Mouse (Mus musculus) forebrain, postnatal 0 days (tissue): ENCODE results near the gene Adcy6. TPM values are rescaled to one million over a fixed set of nuclear protein-coding genes. Genes with fewer than 3 reads are reported as not detected.

Experiments
- ATAC-seq: fragments of 200-750 bp; cut with Nextera tagmentation; 2 replicates; pipeline ENCODE4 v1.8.0; 2017; ENCODE audit warnings: mild to moderate bottlenecking, moderate library complexity
- DNase-seq: peaks from one replicate; pipeline ENCODE4 v3.0.0-alpha.2; 2015
- H3K27ac ChIP-seq: fragments of 300-500 bp; sonication (generic); 2 replicates; pipeline ENCODE4 v1.5.1; 2014; ENCODE audit warnings: low read depth, mild to moderate bottlenecking, antibody characterized with exemption, low read length, moderate library complexity, mixed read lengths
- H3K27me3 ChIP-seq: fragments of 300-500 bp; sonication (generic); 2 replicates; pipeline ENCODE4 v1.6.1; 2014; ENCODE audit warnings: mild to moderate bottlenecking, low read length, mixed read lengths; ENCODE audit not compliant: insufficient read depth
- H3K36me3 ChIP-seq: fragments of 300-500 bp; sonication (generic); 2 replicates; pipeline ENCODE4 v1.6.1; 2014; ENCODE audit warnings: mild to moderate bottlenecking, moderate library complexity; ENCODE audit not compliant: insufficient read depth
- H3K4me1 ChIP-seq: fragments of 300-500 bp; sonication (generic); 2 replicates; pipeline ENCODE4 v1.6.1; 2014; ENCODE audit warnings: antibody characterized with exemption; ENCODE audit not compliant: insufficient read depth
- H3K4me2 ChIP-seq: fragments of 300-500 bp; sonication (generic); 2 replicates; pipeline ENCODE4 v1.6.1; 2014; ENCODE audit warnings: low read depth, mild to moderate bottlenecking, moderate library complexity
- H3K4me3 ChIP-seq: fragments of 300-500 bp; sonication (generic); 2 replicates; pipeline ENCODE4 v1.5.1; 2014; ENCODE audit warnings: low read depth, low read length, mixed read lengths
- H3K9ac ChIP-seq: fragments of 300-500 bp; sonication (generic); 2 replicates; pipeline ENCODE4 v1.6.1; 2014; ENCODE audit warnings: mild to moderate bottlenecking
- H3K9me3 ChIP-seq: fragments of 300-500 bp; sonication (generic); 2 replicates; pipeline ENCODE4 v1.6.1; 2016; ENCODE audit warnings: low read length
- CTCF ChIP-seq: sonication (generic); IDR thresholded peaks from 2 replicates; pipeline ENCODE4 v1.5.1; 2016; ENCODE audit warnings: antibody characterized with exemption, control low read depth, low read depth
- WGBS: fragments of 180-500 bp; shearing (Covaris S2); extraction: QIAGEN DNeasy Blood & Tissue Kit; methylation state at CpG from one replicate; pipeline ENCODE4 v1.1.7; 2014; 5-methylcytosine and 5-hydroxymethylcytosine counted together
- polyA plus RNA-seq: library from polyadenylated mRNA; unstranded; fragments of >200 nt; fragmentation: Nextera tagmentation; extraction: Ambion mirVana; gene quantifications from 2 replicates; pipeline ENCODE4 v1.2.1, GENCODE M21; 2015
- total RNA-seq: library from RNA; depleted of rRNA; stranded (reverse); fragments of >200 nt; gene quantifications from 2 replicates; pipeline ENCODE4 v1.2.3, GENCODE M21; 2014

Gene Adcy6
- total and polyA plus RNA-seq, 2 experiments from 2014 or later: 5.4 to 42.3 TPM

- ATAC-seq (no peak), DNase-seq (no peak)
- no peak for TF ChIP-seq CTCF
Measured at GRCm38 (mm10) chr15:98608058-98608783, 1.7 kb downstream of the Adcy6 start.

GRCm38 (mm10) chr15:98607557-98607956 is 2.3 kb downstream of the Adcy6 start:
- no peak for TF ChIP-seq CTCF
- no peak for ATAC-seq
- Histone ChIP-seq H3K9me3 (no peaks in the 10 kb centered on the region), H3K4me1 (peaks cover 12% of the 10 kb centered on the region), H3K27ac (no peak overlapping the region), H3K36me3 (peaks cover 15% of the 10 kb centered on the region), H3K4me2 (peak overlapping the region; percentile 88), H3K4me3 (no peak overlapping the region), H3K9ac (0 out of 2 replicates have a peak overlapping the region, but pooled peaks have one; percentile 87), H3K27me3 (no peaks in the 10 kb centered on the region)
- WGBS: 21% methylated on average over 4 of the region's 4 CpGs
- DNase-seq: no peak

More at GRCm38 (mm10) chr15:98608058-98608783, 1.7 kb downstream of the Adcy6 start:
- peaks cover 12% of the 10 kb centered on the region for H3K4me1 ChIP-seq
- H3K27ac ChIP-seq: no peak overlapping the region; the same call in none of the 2 replicates
- no peaks in the 10 kb centered on the region for H3K27me3 ChIP-seq
- peak overlapping the region; percentile 88 for H3K4me2 ChIP-seq
- peak overlapping the region; percentile 87 for H3K9ac ChIP-seq
- peak overlapping the region; percentile 88 for H3K4me3 ChIP-seq
- H3K9me3 ChIP-seq: no peaks in the 10 kb centered on the region
- 15% methylated on average over 7 of the region's 10 CpGs for WGBS
- H3K36me3 ChIP-seq: peaks cover 12% of the 10 kb centered on the region

- H3K27ac ChIP-seq: no peak overlapping the region
- DNase-seq (no peak), ATAC-seq (no peak)
- H3K27me3 ChIP-seq: no peaks in the 10 kb centered on the region
- WGBS: 74% methylated on average over 9 of the region's 9 CpGs
- no peak overlapping the region for H3K4me2 ChIP-seq
- no peak overlapping the region for H3K4me3 ChIP-seq
- no peak for TF ChIP-seq CTCF
- peaks cover 21% of the 10 kb centered on the region for H3K36me3 ChIP-seq
- peaks cover 12% of the 10 kb centered on the region for H3K4me1 ChIP-seq
- no peak overlapping the region for H3K9ac ChIP-seq
- H3K9me3 ChIP-seq: no peaks in the 10 kb centered on the region
Measured at GRCm38 (mm10) chr15:98606739-98607138, 3.1 kb downstream of the Adcy6 start.

GRCm38 (mm10) chr15:98606051-98606536 is 3.8 kb downstream of the Adcy6 start:
- 88% methylated on average over 12 of the region's 12 CpGs for WGBS
- Histone ChIP-seq H3K4me1 (peaks cover 12% of the 10 kb centered on the region), H3K27me3 (no peaks in the 10 kb centered on the region), H3K9ac (no peak overlapping the region), H3K36me3 (peaks cover 26% of the 10 kb centered on the region), H3K4me2 (no peak overlapping the region), H3K27ac (no peak overlapping the region), H3K4me3 (no peak overlapping the region), H3K9me3 (no peaks in the 10 kb centered on the region)
- DNase-seq: no peak
- no peak for ATAC-seq
- TF ChIP-seq CTCF: no peak

GRCm38 (mm10) chr15:98604041-98604575 is 5.8 kb downstream of the Adcy6 start:
- H3K9ac ChIP-seq: no peak overlapping the region
- no peaks in the 10 kb centered on the region for H3K9me3 ChIP-seq
- H3K27me3 ChIP-seq: no peaks in the 10 kb centered on the region
- no peak for TF ChIP-seq CTCF
- H3K4me3 ChIP-seq: no peak overlapping the region
- no peak overlapping the region for H3K4me2 ChIP-seq
- DNase-seq (no peak), ATAC-seq (no peak)
- peaks cover 12% of the 10 kb centered on the region for H3K4me1 ChIP-seq
- H3K27ac ChIP-seq: no peak overlapping the region
- WGBS: 94% methylated on average over 24 of the region's 24 CpGs
- peaks cover 38% of the 10 kb centered on the region for H3K36me3 ChIP-seq

GRCm38 (mm10) chr15:98602921-98603458 is 6.9 kb downstream of the Adcy6 start:
- WGBS: 59% methylated on average over 4 of the region's 4 CpGs
- H3K9ac ChIP-seq: no peak overlapping the region
- H3K36me3 ChIP-seq: peaks cover 45% of the 10 kb centered on the region
- no peak overlapping the region for H3K4me3 ChIP-seq
- H3K9me3 ChIP-seq: no peaks in the 10 kb centered on the region
- ATAC-seq (no peak), DNase-seq (no peak)
- TF ChIP-seq CTCF: no peak
- no peak overlapping the region for H3K27ac ChIP-seq
- H3K4me2 ChIP-seq: no peak overlapping the region
- H3K27me3 ChIP-seq: no peaks in the 10 kb centered on the region
- peaks cover 5% of the 10 kb centered on the region for H3K4me1 ChIP-seq

- Histone ChIP-seq H3K36me3 (peaks cover 52% of the 10 kb centered on the region), H3K9ac (no peak overlapping the region), H3K4me2 (no peak overlapping the region)
Measured at GRCm38 (mm10) chr15:98602191-98602881, 7.5 kb downstream of the Adcy6 start.

More at GRCm38 (mm10) chr15:98602191-98602881, 7.5 kb downstream of the Adcy6 start:
- no peaks in the 10 kb centered on the region for H3K4me1 ChIP-seq
- H3K27me3 ChIP-seq: no peaks in the 10 kb centered on the region
- DNase-seq (no peak), ATAC-seq (no peak)
- 68% methylated on average over 13 of the region's 13 CpGs for WGBS
- no peak overlapping the region for H3K27ac ChIP-seq
- H3K4me3 ChIP-seq: no peak overlapping the region
- H3K9me3 ChIP-seq: no peaks in the 10 kb centered on the region
- no peak for TF ChIP-seq CTCF
